Mouse (Mus musculus) bone marrow, adult 2 months (tissue): ENCODE results near the gene Papola.

Experiments used
- CTCF ChIP-seq: fragments of 200-500 bp; IDR thresholded peaks from 2 replicates; pipeline ENCODE4 v1.5.1; 2011; ENCODE audit warnings: low read length, control low read depth; ENCODE audit not compliant: control insufficient read depth, insufficient read depth
- POLR2A ChIP-seq: fragments of 200-500 bp; IDR thresholded peaks from 2 replicates; pipeline ENCODE4 v1.6.1; 2011; ENCODE audit warnings: low read depth, mild to moderate bottlenecking, control low read depth, low read length, borderline replicate concordance; ENCODE audit not compliant: control insufficient read depth

DNA sequence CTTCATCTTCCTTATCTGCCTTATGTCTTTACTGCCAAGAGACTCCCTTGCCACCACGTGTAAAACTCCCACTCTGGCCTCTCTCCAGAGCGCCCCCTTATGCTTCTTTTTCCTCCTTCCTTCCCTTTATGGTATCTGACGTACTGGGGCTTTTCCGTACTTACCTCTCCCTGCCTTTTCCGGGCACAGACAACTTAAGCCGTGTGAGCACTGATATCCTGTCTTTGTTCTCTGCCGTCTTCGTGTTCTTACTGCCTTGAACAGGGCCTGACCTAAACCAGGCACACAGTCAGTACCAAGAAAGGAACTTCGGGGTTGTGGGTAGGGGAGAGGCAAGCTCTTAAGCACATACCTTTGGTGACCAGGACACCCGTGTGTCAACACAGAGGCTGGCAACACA lies 14.8 kb upstream of the Papola start:
- TF ChIP-seq CTCF (no peak), POLR2A (no peak)
